Mouse (Mus musculus): ENCODE measurements around the gene Msh4. TPM values are rescaled to one million over a fixed set of nuclear protein-coding genes. Genes with fewer than 3 reads are reported as not detected.

Gene Msh4
- total and polyA plus RNA-seq, 3 experiments = 0.06 to 0.07 TPM; not detected in 1

DNA sequence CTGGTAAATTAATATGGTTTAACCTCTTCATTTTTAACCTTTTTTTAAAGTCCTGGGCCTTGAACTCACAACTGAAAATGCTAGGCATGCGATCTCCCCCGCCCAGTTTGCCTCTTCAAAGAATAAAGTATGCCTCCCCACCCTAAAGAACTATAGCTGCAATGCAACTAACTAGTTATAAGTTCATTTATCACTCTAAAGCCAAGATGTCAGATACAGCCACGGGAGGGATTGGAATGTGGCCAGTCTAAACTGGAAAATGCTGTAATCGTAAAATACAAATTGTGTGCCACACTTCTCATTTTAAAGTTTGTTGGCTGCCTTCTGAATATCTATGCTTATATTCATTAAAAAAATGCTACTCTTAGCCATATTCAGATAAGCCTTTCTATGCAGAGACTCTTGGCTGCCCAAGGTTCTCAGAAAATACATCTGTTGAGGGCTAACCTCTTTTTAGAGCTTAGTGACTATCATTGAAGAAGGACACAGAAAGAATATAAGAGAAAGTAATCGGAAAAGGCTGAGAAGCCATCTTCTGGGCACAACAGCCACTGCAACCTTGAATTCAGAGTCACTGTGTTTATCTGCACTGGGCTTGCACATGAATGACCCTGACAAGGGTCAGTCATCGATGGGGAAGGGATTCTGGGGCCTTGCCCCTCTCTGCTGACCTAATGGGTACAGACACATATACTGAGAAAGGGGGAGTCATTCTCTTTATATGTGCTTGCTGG lies 7.7 kb upstream of the Msh4 start:
- no peaks in the 10 kb centered on the region for H3K27me3 ChIP-seq (ENCODE audit: control insufficient read depth, insufficient read depth, low read length)
- H3K4me1 ChIP-seq (ENCODE audit: control insufficient read depth, insufficient read depth, low read length) = peaks cover 8% of the 10 kb centered on the region
- TF ChIP-seq CTCF (IDR thresholded peaks at IDR 0.05) (no peak), EP300 (IDR thresholded peaks at IDR 0.05; ENCODE audit: insufficient read depth, low read depth, low read length) (no peak), POLR2A (IDR thresholded peaks at IDR 0.05; ENCODE audit: insufficient read depth, low read depth, low read length) (no peak)
- DNase-seq = no peak
- H3K9ac ChIP-seq (ENCODE audit: low read depth, low read length) = no peak overlapping the region
- intact Hi-C loops (cut with DNase I) = loop anchor here (1.0 kb wide), 1 partner anchor 31 kb away; the partner anchor contains the start of gene Acadm
- H3K36me3 ChIP-seq (ENCODE audit: control insufficient read depth, insufficient read depth, low read length) = peaks cover 30% of the 10 kb centered on the region
- H3K79me2 ChIP-seq (replicated peaks; ENCODE audit: control insufficient read depth, insufficient read depth, low read length) = peaks cover 3% of the 10 kb centered on the region; the same call in 1 of the 2 replicates
- H3K4me3 ChIP-seq = peak overlapping the region; percentile 93
- H3K27ac ChIP-seq = peak overlapping the region; percentile 96
- 32% methylated on average over 6 of the region's 6 CpGs for WGBS

DNA sequence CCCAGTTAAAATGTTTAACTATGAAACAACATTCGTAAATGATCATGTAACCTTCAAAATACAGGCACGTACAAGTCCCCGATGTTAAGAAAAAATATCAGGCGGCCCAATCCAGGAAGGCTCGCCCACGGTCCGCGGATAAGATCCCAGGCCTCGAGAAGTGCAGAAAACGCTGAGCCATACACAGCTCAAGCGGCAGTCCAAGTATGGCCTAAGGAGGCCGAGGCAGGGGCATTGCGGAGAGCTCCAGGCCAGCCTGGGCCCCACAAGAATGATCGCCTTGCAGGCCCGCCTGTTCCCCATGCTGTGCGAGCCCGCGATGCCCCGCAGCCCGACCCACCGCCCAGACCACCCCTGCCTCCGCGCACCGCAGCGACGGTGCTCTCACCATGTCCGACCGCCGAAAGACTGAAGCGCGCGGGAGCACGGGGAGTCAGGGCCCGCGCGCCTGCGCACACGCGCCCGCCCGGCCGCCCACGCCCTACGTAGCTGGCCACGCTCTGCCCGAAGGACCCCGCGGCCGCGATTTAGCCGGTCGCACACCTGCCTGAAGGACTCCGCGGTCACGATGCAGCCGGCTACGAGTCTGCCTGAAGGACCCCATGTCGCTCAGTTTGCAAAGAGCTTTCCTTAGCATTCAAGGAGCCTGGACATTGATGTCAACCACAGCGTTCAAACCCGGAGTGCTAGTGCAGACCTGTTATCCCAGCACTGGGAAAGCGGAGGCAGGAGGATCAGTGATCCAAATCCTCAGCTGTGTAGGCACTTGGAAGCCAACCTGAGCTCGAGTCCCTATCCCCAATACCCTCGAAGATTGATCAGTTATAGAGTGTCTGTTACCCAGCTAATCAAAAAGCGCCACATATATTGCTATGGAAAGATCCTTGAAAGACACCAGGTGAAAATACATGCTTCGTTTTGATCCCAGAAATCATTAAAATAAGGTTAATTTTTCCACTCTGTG lies 6.9 kb upstream of the Msh4 start, which contains the start of gene Rabggtb:
TSS of gene Rabggtb (minus strand) at position 464 of the 964 bp plus-strand sequence.
- Histone ChIP-seq H3K27ac (peak within 1 kb of the TSS; percentile 96), H3K4me1 (ENCODE audit: control insufficient read depth, insufficient read depth, low read length) (peaks cover 8% of the 10 kb centered on the region), H3K4me3 (peak within 1 kb of the TSS; percentile 93), H3K9ac (ENCODE audit: low read depth, low read length) (peak within 1 kb of the TSS; percentile 99), H3K36me3 (ENCODE audit: control insufficient read depth, insufficient read depth, low read length) (peaks cover 39% of the 10 kb centered on the region), H3K79me2 (replicated peaks; ENCODE audit: control insufficient read depth, insufficient read depth, low read length) (peaks cover 3% of the 10 kb centered on the region; the same call in 1 of the 2 replicates), H3K27me3 (ENCODE audit: control insufficient read depth, insufficient read depth, low read length) (no peaks in the 10 kb centered on the region)
- WGBS = under 1% methylated on average over 65 of the region's 65 CpGs
- intact Hi-C loops (cut with DNase I) = loop anchor here (1.0 kb wide), 1 partner anchor 31 kb away; the partner anchor contains the start of gene Acadm
- no peak for TF ChIP-seq CTCF (IDR thresholded peaks at IDR 0.05)
- TF ChIP-seq EP300 (IDR thresholded peaks at IDR 0.05; ENCODE audit: insufficient read depth, low read depth, low read length) = peak; percentile 81
- peak; percentile 95 for TF ChIP-seq POLR2A (IDR thresholded peaks at IDR 0.05; ENCODE audit: insufficient read depth, low read depth, low read length)
- peak; percentile 96 to 98 for DNase-seq

DNA sequence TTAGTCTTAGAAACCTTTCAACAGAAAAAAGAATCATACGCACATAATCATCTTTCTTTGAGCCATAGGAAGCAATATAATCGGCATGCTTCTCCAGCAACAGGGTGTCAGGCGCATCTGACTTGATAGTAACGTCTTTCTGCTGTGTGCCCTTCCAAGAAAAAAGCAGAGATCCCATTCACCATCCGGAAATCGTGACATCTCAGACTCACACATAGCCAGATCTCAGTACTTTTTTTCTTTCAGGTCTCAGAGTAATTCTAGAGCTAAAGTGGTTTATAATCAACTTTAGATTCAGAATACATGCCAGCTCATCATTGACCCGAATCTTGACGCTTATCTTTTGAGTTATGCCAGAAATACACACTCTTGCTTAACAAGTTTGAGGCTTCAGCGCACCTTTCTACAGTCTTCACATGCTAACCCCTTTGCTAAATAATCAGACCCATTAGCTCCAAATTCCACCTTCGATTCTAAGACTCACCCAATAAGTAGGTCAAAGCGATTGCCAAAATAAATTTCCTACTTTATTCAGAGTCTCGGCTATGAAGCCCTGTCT lies 6.0 kb upstream of the Msh4 start:
- Histone ChIP-seq H3K4me3 (peak overlapping the region; percentile 93), H3K36me3 (ENCODE audit: control insufficient read depth, insufficient read depth, low read length) (peaks cover 46% of the 10 kb centered on the region), H3K9ac (ENCODE audit: low read depth, low read length) (peak overlapping the region; percentile 99), H3K27ac (peak overlapping the region; percentile 96), H3K27me3 (ENCODE audit: control insufficient read depth, insufficient read depth, low read length) (no peaks in the 10 kb centered on the region), H3K4me1 (ENCODE audit: control insufficient read depth, insufficient read depth, low read length) (peaks cover 8% of the 10 kb centered on the region), H3K79me2 (replicated peaks; ENCODE audit: control insufficient read depth, insufficient read depth, low read length) (peaks cover 3% of the 10 kb centered on the region; the same call in 1 of the 2 replicates)
- no peak for DNase-seq
- TF ChIP-seq POLR2A (IDR thresholded peaks at IDR 0.05; ENCODE audit: insufficient read depth, low read depth, low read length) (no peak), EP300 (IDR thresholded peaks at IDR 0.05; ENCODE audit: insufficient read depth, low read depth, low read length) (no peak), CTCF (IDR thresholded peaks at IDR 0.05) (no peak)
- WGBS = 2% methylated on average over 12 of the region's 12 CpGs
- intact Hi-C loops (cut with DNase I) = no loop called here

DNA sequence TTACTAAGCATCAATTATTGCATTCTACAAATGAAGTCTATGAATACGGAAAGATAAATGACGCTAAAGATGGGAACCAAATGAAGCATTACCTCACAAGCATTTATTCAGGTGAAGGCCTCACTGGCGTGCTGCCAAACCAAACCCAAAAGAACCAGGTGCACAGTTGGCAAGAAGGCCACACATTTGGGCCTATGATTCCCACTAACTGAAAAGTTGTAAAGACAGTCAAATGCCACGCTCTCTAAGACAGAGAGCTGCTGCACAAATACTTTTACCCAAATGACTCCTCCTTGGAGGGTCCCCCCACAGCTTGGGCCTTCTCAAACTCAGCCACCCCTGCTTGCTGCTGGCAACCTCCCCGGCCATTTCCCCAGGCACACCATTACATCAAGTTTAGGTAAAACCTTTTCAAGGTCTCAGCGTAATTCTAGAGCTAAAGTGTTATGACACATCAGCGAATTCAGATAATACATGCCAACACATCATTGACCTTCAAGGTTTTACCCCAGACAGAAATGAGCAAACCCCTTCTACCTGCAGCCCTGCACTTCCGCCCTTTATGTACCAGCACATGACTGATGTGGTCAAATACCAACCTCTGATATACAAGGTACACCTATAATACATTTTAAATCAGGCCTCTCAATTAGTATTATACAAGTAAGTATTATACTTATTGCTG lies 5.4 kb upstream of the Msh4 start:
- no peak for DNase-seq
- Histone ChIP-seq H3K27me3 (ENCODE audit: control insufficient read depth, insufficient read depth, low read length) (no peaks in the 10 kb centered on the region), H3K79me2 (replicated peaks; ENCODE audit: control insufficient read depth, insufficient read depth, low read length) (peaks cover 3% of the 10 kb centered on the region; the same call in 1 of the 2 replicates), H3K4me1 (ENCODE audit: control insufficient read depth, insufficient read depth, low read length) (peaks cover 8% of the 10 kb centered on the region), H3K9ac (ENCODE audit: low read depth, low read length) (peak overlapping the region; percentile 61), H3K27ac (peak overlapping the region; percentile 96), H3K36me3 (ENCODE audit: control insufficient read depth, insufficient read depth, low read length) (peaks cover 52% of the 10 kb centered on the region), H3K4me3 (peak overlapping the region; percentile 93)
- intact Hi-C loops (cut with DNase I) = no loop called here
- WGBS = 32% methylated on average over 8 of the region's 8 CpGs
- TF ChIP-seq POLR2A (IDR thresholded peaks at IDR 0.05; ENCODE audit: insufficient read depth, low read depth, low read length) = no peak
- no peak for TF ChIP-seq EP300 (IDR thresholded peaks at IDR 0.05; ENCODE audit: insufficient read depth, low read depth, low read length)
- no peak for TF ChIP-seq CTCF (IDR thresholded peaks at IDR 0.05)

DNA sequence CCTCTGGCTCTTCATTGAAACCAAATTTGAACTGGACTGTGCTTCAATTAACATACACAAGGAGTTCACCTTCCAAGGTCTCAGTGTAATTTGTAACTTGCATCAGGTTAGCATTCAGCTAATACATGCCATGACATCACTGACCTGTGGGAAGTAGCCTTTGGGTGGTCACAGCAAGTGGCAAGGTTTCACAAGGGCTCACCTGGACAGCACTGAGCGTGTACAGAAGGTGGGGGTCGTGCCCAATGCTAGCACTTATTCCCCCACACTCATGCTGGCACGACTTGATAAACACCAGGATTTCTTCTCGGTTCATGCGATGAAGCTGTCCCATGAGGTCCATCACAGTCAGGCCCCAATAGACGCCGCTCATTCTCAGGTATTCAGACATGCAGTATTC lies 4.6 kb upstream of the Msh4 start:
- intact Hi-C loops (cut with DNase I) = no loop called here
- H3K4me1 ChIP-seq (ENCODE audit: control insufficient read depth, insufficient read depth, low read length) = peaks cover 8% of the 10 kb centered on the region

More for the DNA sequence above, 4.6 kb upstream of the Msh4 start:
- 59% methylated on average over 7 of the region's 7 CpGs for WGBS
- Histone ChIP-seq H3K9ac (ENCODE audit: low read depth, low read length) (no peak overlapping the region), H3K27ac (no peak overlapping the region; the same call in 1 of the 2 replicates), H3K27me3 (ENCODE audit: control insufficient read depth, insufficient read depth, low read length) (no peaks in the 10 kb centered on the region), H3K36me3 (ENCODE audit: control insufficient read depth, insufficient read depth, low read length) (peaks cover 55% of the 10 kb centered on the region), H3K79me2 (replicated peaks; ENCODE audit: control insufficient read depth, insufficient read depth, low read length) (peaks cover 3% of the 10 kb centered on the region; the same call in 1 of the 2 replicates), H3K4me3 (peak overlapping the region; percentile 93; the same call in 1 of the 2 replicates)
- TF ChIP-seq CTCF (IDR thresholded peaks at IDR 0.05) = no peak
- TF ChIP-seq POLR2A (IDR thresholded peaks at IDR 0.05; ENCODE audit: insufficient read depth, low read depth, low read length) = 0 out of 2 replicates have a peak, but pooled peaks have one; percentile 18
- no peak for DNase-seq

All from heart, adult 2 months (tissue).